Mouse (Mus musculus) cortical plate, adult 2 months (tissue): ENCODE measurements at regions not wholly inside any gene's neighbourhood (a gene's known extent, or its start where the extent isn't known, plus 50 kb on each side); places are given as distances from the start of the nearest gene placed in this dataset.

Experiments used
- H3K27ac ChIP-seq: fragments of 200-500 bp; 2 replicates; pipeline ENCODE4 v1.5.1; 2012; ENCODE audit warnings: low read length, control low read depth, inconsistent platforms; ENCODE audit not compliant: insufficient read depth
- H3K4me1 ChIP-seq: fragments of 200-500 bp; 2 replicates; pipeline ENCODE4 v1.6.1; 2011; ENCODE audit warnings: low read length; ENCODE audit not compliant: control insufficient read depth, insufficient read depth
- H3K4me3 ChIP-seq: fragments of 200-500 bp; 2 replicates; pipeline ENCODE4 v1.5.1; 2011; ENCODE audit warnings: mild to moderate bottlenecking, low read length, control low read depth; ENCODE audit not compliant: insufficient read depth
- CTCF ChIP-seq: fragments of 200-500 bp; IDR thresholded peaks from 2 replicates; pipeline ENCODE4 v1.5.1; 2011; ENCODE audit warnings: mild to moderate bottlenecking, control low read depth, low read length; ENCODE audit not compliant: insufficient read depth; ENCODE audit errors: extremely low read depth
- POLR2A ChIP-seq: fragments of 200-500 bp; IDR thresholded peaks from 2 replicates; pipeline ENCODE4 v1.6.1; 2011; ENCODE audit warnings: mild to moderate bottlenecking, low read length, control low read depth; ENCODE audit not compliant: insufficient read depth; ENCODE audit errors: extremely low read depth

DNA sequence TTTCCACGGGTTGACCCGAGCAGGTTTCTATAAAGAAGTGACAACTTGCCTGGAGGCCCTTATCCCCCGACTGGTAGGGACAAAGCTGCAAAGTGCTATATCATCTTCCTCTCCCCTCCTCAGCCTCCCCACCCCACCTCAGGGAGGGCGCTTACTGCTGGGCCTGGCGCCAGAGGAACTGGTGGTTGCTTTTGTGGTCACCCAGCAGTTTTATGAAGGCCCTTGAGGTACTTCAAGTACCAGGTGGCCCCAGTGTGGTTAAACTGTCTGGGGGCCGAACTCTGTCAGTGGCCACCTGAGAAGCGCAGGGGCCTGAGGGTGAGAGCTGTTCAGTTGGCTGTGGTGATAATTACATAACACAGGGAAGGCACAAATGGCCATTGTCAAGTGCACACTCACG lies 340.0 kb upstream of the 3110018I06Rik start:
- Histone ChIP-seq H3K4me3 (no peak overlapping the region), H3K4me1 (no peaks in the 10 kb centered on the region), H3K27ac (no peak overlapping the region)
- no peak for TF ChIP-seq CTCF
- TF ChIP-seq POLR2A, result no peak

- Histone ChIP-seq H3K4me1 (no peaks in the 10 kb centered on the region), H3K27ac (no peak overlapping the region), H3K4me3 (no peak overlapping the region)
- TF ChIP-seq POLR2A, result no peak
- no peak for TF ChIP-seq CTCF
These were observed 337.3 kb upstream of the 3110018I06Rik start for GRCm38 (mm10) chr12:107151089-107151488.

GRCm38 (mm10) chr12:107154668-107155067 lies 333.8 kb upstream of the 3110018I06Rik start:
- TF ChIP-seq CTCF (no peak), POLR2A (no peak)

DNA sequence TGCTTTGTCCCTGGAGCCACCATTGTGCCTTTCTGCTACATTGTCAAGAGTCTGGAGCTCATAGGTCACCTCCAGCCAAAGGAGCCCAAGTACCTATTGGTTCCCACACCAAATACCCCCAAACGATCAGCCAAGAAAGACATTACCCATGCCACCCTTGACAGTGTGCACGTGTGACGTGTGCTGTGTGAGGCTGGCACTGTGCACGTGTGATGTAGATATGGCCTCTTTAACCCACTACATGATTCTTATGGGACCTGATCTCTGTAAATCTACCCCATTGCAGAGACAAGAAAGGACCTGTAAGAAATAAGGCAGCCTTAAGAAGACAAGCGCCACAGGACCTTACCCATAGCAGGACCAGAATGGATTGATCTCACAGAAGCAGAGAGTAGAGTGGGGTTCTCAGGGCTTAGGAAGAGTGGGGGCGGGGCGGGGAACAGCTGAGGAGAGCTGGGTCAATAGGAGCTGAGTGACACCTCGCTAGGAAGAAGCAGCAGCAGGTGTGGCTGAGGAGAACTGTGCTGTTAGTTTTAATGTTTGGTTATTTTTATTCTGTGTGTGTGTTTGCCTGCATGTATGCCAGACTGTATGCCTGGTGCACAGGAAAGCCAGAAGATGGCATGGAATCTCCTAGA lies 331.5 kb upstream of the 3110018I06Rik start:
- Histone ChIP-seq H3K4me3 (no peak overlapping the region), H3K27ac (no peak overlapping the region), H3K4me1 (no peaks in the 10 kb centered on the region)
- no peak for TF ChIP-seq POLR2A
- TF ChIP-seq CTCF, result no peak

More at GRCm38 (mm10) chr12:107154668-107155067, 333.8 kb upstream of the 3110018I06Rik start:
- Histone ChIP-seq H3K27ac (no peak overlapping the region), H3K4me3 (no peak overlapping the region), H3K4me1 (no peaks in the 10 kb centered on the region)

- H3K4me3 ChIP-seq, result no peak overlapping the region
- no peak overlapping the region for H3K27ac ChIP-seq
- TF ChIP-seq CTCF (no peak), POLR2A (no peak)
- no peaks in the 10 kb centered on the region for H3K4me1 ChIP-seq
These were observed 329.3 kb upstream of the 3110018I06Rik start for GRCm38 (mm10) chr12:107159126-107159525.

GRCm38 (mm10) chr12:107160137-107160536 lies 328.3 kb upstream of the 3110018I06Rik start:
- H3K4me1 ChIP-seq, result no peaks in the 10 kb centered on the region
- H3K27ac ChIP-seq, result no peak overlapping the region
- H3K4me3 ChIP-seq, result no peak overlapping the region
- TF ChIP-seq CTCF (no peak), POLR2A (no peak)

DNA sequence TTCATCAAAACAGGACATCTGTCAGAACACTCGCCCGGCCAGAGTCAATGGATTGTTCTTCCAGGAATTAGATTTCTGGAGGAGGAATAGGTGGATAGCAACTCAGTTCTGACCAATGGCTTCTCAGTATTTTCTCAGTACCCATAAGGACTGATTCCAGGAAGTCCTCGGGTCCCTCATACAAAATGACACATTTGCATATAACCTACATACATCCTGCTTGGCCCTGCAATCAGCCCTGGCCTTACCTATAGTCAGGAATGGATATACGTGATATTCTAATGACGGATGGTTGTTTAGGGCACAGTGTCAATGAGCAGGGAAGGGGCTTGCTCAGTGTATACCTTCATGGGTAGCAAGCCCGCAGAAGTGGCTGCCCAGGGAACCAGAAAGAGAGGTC lies 327.8 kb upstream of the 3110018I06Rik start:
- H3K27ac ChIP-seq, result no peak overlapping the region
- H3K4me3 ChIP-seq, result no peak overlapping the region
- H3K4me1 ChIP-seq, result no peaks in the 10 kb centered on the region
- TF ChIP-seq POLR2A, result no peak
- TF ChIP-seq CTCF, result no peak

- no peak for TF ChIP-seq POLR2A
- no peak for TF ChIP-seq CTCF
- Histone ChIP-seq H3K27ac (no peak overlapping the region), H3K4me3 (no peak overlapping the region), H3K4me1 (no peaks in the 10 kb centered on the region)
These were observed 317.5 kb upstream of the 3110018I06Rik start for GRCm38 (mm10) chr12:107170926-107171325.

GRCm38 (mm10) chr12:107171676-107172075 lies 316.8 kb upstream of the 3110018I06Rik start:
- Histone ChIP-seq H3K27ac (no peak overlapping the region), H3K4me1 (no peaks in the 10 kb centered on the region), H3K4me3 (no peak overlapping the region)
- TF ChIP-seq POLR2A (no peak), CTCF (no peak)

- H3K4me1 ChIP-seq, result no peaks in the 10 kb centered on the region
- H3K4me3 ChIP-seq, result no peak overlapping the region
- TF ChIP-seq CTCF (no peak), POLR2A (no peak)
- H3K27ac ChIP-seq, result no peak overlapping the region
These were observed 309.8 kb upstream of the 3110018I06Rik start for GRCm38 (mm10) chr12:107178676-107179075.
